Mouse (Mus musculus) cortical plate, adult 2 months (tissue): Measurements from ENCODE around the gene Myom1.

Source experiments
- CTCF ChIP-seq: fragments of 200-500 bp; IDR thresholded peaks from 2 replicates; pipeline ENCODE4 v1.5.1; 2011; ENCODE audit warnings: mild to moderate bottlenecking, control low read depth, low read length; ENCODE audit not compliant: insufficient read depth; ENCODE audit errors: extremely low read depth
- POLR2A ChIP-seq: fragments of 200-500 bp; IDR thresholded peaks from 2 replicates; pipeline ENCODE4 v1.6.1; 2011; ENCODE audit warnings: mild to moderate bottlenecking, low read length, control low read depth; ENCODE audit not compliant: insufficient read depth; ENCODE audit errors: extremely low read depth

- TF ChIP-seq CTCF (no peak), POLR2A (no peak)
Observed at GRCm38 (mm10) chr17:71017457-71017998, 15.1 kb downstream of the Myom1 start.
